Mouse (Mus musculus) neutrophil, adult 5-6 weeks (primary cell): ENCODE measurements at regions not wholly inside any gene's neighbourhood (a gene's known extent, or its start where the extent isn't known, plus 50 kb on each side); places are given as distances from the start of the nearest gene placed in this dataset.
A peak's percentile ranks its signal among the peaks of the same experiment; 100 is the strongest.

ENCODE experiments used
- ATAC-seq: fragments of 151-379, 151-347 bp; 2 replicates; pipeline ENCODE4 v1.8.0; 2017; ENCODE audit warnings: mild to moderate bottlenecking, moderate TSS enrichment; ENCODE audit not compliant: insufficient number of reproducible peaks, poor library complexity, low FRiP score, severe bottlenecking; ENCODE audit errors: extremely low read depth

DNA sequence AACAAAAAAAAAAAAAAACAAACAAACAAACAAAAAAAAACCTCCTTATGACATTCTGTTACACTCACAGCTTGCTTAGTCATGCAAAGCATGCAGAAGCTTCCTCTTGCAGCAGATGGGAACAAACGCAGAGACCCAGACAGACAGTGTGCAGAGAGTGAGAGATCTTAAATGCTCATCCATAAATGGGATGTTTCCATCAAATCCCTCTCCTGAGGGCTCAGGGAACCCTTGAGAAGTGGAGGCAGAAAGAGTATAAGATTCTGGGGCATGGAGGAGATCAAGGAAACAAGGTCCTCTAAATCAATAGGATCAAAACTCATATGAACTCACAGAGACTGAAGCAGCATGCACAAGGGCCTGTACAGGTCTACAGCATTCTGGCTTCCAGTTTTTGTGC, 52.5 kb downstream of the Adm start:
- peak; percentile 44; the same call in 1 of the 2 replicates for ATAC-seq

DNA sequence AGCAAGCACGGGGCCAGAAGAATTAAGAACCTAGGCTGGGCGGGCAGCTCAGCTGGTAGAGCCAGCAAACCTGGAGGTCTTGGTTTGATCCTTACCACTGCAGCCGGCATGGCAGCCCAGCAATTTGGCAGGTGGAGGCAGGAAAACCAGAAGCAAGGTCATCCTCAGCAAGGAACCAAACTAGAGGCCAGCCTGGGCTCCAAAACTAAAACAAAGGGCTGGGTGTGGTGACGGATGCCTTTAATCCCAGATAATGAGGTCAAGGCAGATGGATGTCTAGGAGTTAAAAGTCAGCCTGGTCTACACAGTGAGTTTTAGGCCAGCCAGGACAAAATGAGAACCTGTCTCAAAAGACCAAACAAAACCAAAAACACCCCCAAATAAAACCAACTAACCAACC, 55.5 kb downstream of the Adm start:
- ATAC-seq: no peak

DNA sequence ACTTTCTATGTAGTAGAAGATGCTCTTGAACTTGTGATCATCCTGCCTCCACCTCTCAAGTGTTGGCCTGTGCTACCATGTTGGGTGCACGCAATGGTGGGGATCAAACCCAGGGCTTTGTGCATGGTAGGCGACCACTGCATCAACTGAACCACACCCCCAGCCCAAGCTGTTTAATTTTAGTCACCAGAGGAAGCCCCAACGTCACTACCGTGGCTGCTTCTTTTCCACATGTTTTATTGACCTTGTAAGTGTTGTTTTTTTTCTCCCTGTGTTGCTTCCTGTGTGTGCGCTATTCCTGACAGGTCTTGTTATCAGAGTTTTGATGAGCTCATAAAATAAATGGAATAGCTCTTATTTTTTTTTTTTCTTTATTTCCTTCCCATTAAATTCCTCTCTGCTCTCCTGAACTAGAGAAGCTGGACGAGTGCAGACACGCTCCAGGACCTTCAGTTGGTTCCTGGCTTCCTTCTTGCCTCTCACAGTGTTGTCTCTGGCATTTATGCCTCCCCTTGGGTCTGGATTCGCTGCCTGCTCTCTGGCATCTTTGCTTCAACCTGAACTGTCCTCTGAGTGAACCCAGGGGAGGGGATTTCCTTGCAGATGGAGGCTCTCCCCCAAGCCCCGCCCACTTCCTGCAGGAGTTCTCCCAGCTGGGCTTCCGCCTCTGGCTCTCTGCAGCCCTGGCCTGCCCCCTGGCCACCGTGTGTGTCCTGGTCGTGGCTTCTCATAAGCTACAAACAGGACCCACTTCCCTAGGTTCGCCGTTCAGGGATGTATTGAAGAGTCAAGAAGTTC, 61.6 kb downstream of the Adm start:
- peak; percentile 58; the same call in 1 of the 2 replicates for ATAC-seq

DNA sequence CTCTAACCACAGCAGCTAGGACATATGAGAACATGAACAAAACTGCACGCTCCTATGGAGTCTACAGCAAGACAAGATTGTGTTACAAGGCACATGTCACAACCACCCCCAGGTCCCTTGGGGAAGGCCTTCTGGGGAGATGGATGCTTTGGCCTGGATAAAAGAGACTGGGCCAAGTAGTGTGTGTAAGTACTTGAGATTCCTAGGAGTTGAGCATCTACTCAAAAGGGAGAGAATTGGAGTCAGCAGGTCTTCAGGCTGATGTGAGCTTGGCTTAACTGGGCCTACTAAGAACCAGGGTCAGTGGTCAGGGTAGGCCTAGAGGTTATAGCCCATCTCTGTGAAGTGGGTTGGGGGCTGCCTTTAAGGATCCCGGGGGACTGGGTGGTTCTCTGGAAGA, 62.8 kb downstream of the Adm start:
- no peak for ATAC-seq

DNA sequence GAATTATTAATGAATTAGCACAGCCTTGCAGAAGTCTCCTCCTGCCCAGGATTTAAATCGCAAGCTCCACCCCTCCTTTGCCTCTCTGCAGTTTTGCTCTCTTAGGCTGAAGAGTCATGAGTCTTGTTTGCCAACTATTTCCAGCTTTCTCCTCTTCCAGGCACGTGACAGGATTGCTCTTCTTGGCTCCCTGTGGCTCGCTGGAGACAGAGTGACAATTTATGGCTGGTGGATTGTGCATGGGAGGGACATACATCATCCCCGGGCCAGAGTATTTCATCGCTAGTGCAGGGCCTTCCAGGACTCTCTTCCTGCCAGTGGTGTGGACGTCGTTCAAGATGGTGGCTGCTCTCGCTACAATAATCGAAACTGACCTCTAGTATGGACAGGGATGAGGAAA, 63.4 kb downstream of the Adm start:
- no peak for ATAC-seq

DNA sequence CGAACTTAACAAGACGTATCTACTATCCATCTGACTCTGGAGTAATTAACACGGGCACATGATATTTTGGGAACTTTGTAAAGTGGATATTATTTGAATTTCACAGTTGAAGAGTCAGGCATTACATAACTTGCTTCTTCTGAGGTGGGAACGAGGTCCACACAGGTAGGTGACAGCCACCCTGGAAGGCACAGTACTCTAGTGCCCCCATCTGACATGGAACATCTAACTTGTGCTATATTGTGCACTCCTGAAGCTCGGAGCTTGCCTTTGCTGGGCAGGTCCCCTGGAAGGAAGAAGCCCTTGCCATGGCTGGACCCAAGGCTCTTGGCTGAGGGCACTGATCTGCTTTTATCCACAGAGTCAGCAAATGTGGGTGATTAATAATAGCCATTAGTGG, 66.8 kb downstream of the Adm start:
- no peak for ATAC-seq

DNA sequence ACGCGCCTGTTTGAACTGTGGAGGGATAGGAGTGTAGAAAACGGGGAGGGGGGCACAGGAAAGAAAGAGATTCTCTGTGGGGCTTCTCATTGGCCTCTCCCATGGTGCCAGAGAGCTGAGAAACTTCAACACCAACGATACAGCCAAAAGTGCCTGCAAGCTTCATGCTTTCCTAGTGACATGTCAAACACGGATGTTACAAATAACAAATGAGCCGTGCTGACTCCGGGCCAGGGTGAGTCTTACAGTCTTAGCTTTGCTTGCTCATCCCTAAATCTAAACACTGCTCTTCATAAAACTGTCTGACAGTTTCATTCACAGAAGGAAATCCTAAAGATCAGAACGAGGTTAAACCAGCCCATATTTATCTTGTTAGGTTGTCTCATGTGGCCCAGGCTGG, 68.3 kb downstream of the Adm start:
- ATAC-seq: no peak

DNA sequence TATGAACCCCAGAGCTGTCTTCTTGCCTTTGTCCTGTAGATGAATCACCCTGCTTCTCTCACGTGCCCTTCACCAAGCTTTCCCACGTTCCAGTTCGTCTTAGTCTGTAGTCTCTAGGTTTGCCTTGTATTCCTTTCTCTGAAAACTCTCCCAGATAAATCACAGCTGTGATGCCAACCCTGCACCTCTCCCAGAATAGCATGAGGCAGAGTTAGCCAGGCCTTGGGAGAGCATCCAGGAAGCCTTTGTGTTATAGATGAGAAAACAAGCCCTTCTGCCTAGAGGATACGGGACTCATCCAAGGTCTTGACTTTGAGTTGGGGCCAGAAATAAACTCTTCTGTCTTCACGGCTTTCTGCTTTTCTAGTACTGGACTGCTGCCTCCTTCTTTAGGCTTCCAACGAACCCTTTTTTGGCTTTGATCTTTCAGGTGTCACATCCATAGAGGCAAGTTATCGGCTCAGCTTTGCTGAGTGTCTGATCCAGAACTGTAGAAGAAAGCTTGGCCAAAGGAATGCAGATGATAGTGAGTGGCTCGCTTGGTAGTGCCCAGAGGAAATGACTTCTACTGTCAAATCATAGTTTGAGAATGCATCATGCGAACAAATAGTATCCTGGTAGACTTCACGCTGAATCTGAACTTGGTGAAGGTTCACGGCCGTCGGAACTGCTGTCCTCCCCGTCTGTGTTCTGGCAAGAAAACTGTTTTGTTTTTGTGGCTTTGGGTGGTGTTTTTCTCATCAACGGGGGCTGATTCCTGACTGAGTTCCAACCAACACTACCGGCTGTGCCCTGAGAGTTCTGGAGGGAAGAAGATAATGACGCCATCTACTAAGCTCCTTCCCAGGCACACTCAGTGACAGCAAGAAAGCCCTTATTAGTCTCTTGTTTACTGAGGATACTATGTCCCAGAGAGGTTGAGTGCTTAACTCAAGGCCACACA, 69.5 kb upstream of the Ampd3 start:
- no peak for ATAC-seq

DNA sequence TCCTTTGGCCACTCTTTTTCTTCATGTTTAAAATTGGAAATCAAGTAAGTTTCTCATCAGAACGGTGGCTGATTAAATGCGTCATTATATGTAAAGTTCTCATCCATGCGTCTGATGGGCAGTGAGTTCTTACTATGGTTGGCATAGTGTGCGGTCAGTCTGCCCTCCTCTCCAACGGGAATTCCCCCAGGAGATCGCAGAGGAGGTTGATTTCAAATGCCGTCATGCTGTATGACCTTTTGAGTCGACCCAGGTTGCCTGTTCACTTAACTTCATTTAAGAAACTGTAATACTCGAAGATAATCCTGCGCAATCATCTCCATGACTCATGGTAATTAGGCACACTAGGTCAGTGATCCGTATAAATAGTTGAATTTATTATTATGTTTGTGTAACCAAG, 68.4 kb upstream of the Ampd3 start:
- ATAC-seq: no peak

DNA sequence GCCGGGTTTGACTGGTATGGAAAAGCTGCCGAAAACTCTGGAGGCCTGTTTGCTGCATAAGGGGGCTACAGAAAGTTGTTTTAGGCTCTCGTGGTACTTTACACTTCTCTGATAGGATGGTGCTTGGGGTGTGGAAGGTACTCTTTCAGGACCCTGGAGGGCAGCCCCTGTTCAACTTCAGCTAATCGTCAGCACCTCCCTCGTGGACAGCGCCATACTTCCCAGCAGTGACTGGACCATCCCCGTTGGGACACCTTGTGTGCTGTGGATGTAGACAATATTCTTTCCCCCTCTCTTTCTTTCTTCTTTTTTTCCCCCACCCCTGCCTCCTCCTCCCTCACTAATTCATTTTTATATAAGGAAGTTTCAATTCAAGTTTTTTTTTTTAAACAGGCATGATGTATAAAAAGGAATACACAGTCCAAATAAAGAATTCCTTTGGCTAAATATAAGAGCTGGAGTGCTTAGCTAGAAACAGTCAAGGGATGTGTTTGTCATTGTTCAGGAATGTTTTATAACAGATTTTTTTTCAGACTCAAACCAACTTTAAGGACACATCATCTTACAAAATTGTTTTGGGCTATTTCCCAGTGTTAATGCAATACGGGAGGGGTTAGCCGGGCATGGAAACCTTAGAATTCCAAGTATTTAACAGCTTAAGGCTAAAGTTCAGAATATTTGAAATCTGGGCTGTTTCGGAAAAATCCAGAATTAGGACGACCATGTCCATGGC, 66.2 kb upstream of the Ampd3 start:
- no peak for ATAC-seq

DNA sequence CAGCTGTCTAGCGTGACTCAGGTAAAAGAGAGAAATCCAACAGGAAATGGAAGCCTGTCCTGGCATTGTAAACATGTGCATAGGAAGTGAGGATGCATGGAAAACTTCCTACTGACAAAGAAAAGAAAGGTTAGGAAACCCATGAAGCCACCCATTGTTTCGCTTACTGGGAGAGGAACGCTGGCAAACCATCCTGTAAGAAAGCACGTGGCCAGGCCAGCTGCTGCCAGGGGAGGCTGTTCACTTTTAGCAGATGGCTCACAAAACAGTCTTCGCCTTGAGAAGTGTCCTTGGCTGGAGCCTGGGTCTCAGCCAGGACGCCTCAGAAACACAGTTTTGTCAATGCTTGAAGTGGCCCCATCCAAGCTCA, 65.6 kb upstream of the Ampd3 start:
- no peak for ATAC-seq

DNA sequence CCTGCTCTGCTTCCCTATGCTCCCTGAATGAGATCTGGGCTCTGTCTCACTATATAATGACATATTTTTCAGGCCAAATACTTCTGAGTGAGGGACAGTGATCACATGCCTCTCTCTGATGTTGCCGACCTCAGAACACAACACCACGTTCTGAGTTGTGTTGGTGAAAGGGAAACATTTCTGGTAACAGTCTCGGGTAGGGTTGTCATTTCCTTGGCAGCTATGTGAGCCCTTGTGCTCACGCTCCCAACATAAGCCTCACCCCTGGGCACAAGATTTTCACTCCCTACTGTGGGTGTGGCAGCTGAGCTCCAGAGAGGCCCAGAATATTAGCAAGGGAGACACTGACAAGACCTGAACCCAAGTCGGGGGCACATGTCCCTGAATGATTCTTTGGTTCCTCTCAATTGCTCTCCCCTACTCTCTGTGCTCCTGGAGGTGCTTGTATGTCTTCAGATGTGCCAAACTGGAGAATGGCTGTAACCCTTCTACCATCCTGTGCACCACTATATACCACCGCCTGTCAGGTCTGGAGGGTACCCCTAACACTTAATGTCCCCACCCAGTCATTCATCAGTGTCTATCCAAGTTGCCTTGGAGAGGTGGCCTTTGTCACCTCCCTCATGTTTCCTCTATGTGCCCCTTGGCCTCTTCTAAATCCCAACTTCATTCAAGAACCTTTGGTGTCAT, 62.5 kb upstream of the Ampd3 start:
- ATAC-seq: no peak

DNA sequence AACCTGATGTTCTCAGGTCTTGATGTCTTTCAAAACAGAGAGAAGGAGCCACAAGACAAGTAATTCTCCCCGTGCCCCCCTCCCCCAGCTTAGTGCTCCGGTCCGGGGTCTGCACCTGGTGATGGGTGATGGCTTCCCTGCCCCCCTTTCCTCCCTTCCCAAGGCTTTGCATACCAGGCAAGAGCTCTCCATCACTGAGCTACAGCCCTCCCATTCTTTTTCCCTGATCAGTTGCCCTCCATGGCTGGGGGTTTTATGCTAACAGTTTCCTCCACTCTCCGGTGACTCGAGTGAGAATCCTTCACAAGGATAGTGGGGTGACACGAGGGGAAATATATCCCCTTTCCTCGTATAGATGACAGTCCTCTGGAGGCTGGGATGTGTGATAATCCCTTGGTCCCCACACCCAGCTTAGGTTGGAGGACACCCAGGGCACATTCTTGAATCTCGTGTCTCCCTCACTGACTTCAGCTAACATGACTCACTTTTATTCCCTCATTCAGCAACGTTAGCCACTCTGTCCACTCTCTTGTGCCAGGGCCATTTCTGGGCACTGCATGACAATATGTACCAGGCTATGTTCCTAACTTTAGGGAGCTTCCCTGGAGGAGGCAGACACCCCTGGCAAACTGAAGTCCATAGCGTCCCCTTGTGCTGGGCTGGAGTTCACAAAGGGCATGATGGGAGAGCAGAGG, 61.9 kb upstream of the Ampd3 start:
- ATAC-seq: no peak

DNA sequence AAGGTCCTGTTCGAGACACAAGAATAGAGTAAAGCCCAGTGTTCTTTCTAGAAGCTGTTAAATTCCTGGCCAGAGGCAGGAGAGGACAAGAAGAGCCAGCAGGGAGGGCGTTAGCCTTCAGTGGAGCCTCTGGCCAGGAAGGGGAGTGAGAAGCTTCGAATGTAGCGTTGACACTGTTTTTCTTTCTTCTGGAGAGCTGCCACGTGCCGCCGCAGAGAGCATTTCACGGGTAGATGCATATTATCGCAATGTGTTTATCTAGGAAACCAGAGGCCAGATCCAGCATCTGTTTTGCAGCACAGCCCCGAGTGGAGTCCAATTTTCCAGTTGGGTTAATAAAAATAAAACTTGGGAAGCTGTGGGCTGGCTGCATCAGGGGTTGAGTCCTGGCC, 61.3 kb upstream of the Ampd3 start:
- ATAC-seq: no peak

DNA sequence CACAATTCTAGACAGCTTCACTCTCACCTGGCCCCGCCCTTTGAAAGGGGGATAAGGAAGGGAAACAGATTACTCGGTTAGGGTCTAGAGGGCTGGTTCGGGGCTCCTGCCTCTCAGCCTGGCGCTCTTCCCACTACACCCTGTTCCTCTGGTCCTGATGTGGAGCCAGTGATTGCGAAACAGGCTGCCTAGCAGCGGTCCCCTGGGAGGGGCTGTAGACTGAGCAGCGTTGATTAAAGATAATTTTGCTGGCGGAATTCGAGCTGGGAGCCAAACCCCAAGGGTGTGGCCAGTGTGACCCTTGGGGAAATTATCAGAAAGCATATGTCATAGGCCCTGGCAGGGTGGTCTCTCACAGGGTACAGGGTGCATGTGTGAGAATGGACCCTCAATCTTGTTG, 59.9 kb upstream of the Ampd3 start:
- ATAC-seq: no peak

DNA sequence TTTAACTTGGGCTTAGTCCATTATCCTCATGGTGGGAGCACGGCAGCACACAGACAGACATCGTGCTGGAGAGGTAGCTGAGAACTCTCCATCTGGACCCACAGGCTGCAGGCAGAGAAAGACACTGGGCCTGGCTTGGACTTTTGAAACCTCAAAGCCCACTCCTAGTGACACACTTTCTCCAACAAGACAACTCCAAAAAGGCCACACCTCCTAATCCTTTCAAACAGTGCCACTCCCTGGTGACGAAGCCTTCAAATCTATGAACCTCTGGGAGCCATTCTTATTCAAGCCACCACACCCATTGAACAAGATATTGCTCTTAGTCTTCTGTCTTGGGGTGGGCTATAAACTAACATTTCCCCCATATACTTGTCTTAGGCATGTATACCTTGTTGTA, 59.2 kb upstream of the Ampd3 start:
- ATAC-seq: no peak

DNA sequence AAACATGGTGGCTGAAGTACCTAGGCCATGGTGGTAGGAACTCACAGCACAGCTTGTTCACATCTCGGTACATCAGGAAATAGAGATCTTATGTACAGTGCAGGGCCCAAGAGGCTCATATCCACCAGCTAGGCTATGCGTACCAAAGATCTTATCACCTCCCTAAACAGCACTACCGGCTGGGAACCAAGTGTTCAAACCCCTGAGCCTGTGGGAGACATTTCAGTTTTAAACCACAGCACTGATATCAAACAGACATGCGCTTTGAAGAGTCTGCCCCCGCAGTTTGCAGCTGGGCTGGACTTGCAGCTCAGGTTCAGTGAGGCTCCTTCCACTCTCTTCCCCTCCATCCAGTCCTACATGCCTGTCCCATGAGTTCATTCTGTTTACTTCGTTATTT, 58.4 kb upstream of the Ampd3 start:
- ATAC-seq: no peak

DNA sequence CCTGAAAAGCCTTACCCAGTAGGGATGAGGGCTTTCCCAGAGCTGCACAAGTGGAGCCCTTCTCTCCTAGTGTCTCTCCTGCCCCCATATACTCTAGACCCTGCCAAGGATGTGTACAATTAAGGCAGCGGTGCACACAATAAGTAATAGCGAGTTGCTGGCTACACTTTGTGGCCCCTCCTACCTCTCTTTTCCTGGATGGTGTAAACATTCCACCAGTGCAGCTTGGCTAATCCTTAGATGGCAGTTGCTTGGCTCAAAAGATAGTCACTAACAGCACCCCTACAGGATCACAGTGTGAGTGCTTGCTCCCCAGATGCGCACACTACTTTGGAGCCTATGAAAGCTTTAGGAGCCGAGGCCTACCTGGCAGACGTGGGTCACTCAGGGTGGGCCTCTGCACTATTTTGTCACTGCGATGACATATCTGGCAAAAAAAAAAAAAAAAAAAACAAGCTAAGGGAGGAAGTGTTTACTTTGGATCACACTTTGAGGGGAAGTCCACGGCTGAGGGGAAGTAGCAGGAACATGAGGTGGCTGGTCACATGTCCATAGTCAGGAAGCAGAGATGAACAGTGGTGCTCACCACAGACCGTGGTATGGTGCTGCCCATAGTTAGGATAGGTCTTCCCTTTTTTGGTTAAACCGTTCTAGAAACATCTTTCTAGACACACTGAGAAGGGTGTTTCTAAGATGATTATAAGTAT, 57.6 kb upstream of the Ampd3 start:
- peak; percentile 91 for ATAC-seq
